Mouse (Mus musculus) cerebral cortex, adult 2 months (tissue): ENCODE results near the gene Myo7a.

Experiments used
- WGBS: fragments of 180-500 bp; shearing (Covaris S2); methylation state at CpG from one replicate; pipeline ENCODE4 v1.1.7; 2018; 5-methylcytosine and 5-hydroxymethylcytosine counted together

Myo7a gene

GRCm38 (mm10) chr7:98142648-98143047 lies 23.3 kb upstream of the Myo7a start:
- WGBS, result 90% methylated on average over 3 of the region's 3 CpGs

- WGBS, result 77% methylated on average over 8 of the region's 8 CpGs
Observed at GRCm38 (mm10) chr7:98142247-98142646, 22.9 kb upstream of the Myo7a start.

GRCm38 (mm10) chr7:98141206-98141605 lies 21.9 kb upstream of the Myo7a start:
- 81% methylated on average over 3 of the region's 3 CpGs for WGBS

- WGBS, result 53% methylated on average over 2 of the region's 2 CpGs
Observed at GRCm38 (mm10) chr7:98140597-98140996, 21.3 kb upstream of the Myo7a start.

GRCm38 (mm10) chr7:98139216-98139615 lies 19.9 kb upstream of the Myo7a start:
- WGBS, result 65% methylated on average over 9 of the region's 9 CpGs

GRCm38 (mm10) chr7:98137995-98138394 lies 18.7 kb upstream of the Myo7a start:
- WGBS, result 75% methylated on average over 2 of the region's 2 CpGs

GRCm38 (mm10) chr7:98137583-98137982 lies 18.3 kb upstream of the Myo7a start:
- WGBS, result 58% methylated on average over 3 of the region's 3 CpGs

GRCm38 (mm10) chr7:98131751-98132150 lies 12.4 kb upstream of the Myo7a start:
- WGBS, result 94% methylated on average over 8 of the region's 8 CpGs

GRCm38 (mm10) chr7:98125473-98125872 lies 6.1 kb upstream of the Myo7a start:
- 47% methylated on average over 5 of the region's 5 CpGs for WGBS

GRCm38 (mm10) chr7:98124701-98125100 lies 5.4 kb upstream of the Myo7a start:
- 69% methylated on average over 5 of the region's 5 CpGs for WGBS

GRCm38 (mm10) chr7:98121673-98122072 lies 2.3 kb upstream of the Myo7a start:
- WGBS, result 47% methylated on average over 8 of the region's 8 CpGs

GRCm38 (mm10) chr7:98121241-98121640 lies 1.9 kb upstream of the Myo7a start:
- WGBS, result 79% methylated on average over 3 of the region's 3 CpGs

GRCm38 (mm10) chr7:98120325-98120724 lies 1.0 kb upstream of the Myo7a start:
- 5% methylated on average over 7 of the region's 7 CpGs for WGBS

GRCm38 (mm10) chr7:98119961-98120232 lies 573 bp upstream of the Myo7a start:
- WGBS, result 44% methylated on average over 2 of the region's 2 CpGs

- WGBS, result 51% methylated on average over 11 of the region's 11 CpGs
Observed at GRCm38 (mm10) chr7:98117012-98117660, 2.2 kb downstream of the Myo7a start.

GRCm38 (mm10) chr7:98114656-98115055 lies 4.7 kb downstream of the Myo7a start:
- 76% methylated on average over 6 of the region's 6 CpGs for WGBS

GRCm38 (mm10) chr7:98111233-98111632 lies 8.1 kb downstream of the Myo7a start:
- 15% methylated on average over 25 of the region's 25 CpGs for WGBS

GRCm38 (mm10) chr7:98109771-98110170 lies 9.6 kb downstream of the Myo7a start:
- 54% methylated on average over 4 of the region's 4 CpGs for WGBS

GRCm38 (mm10) chr7:98108636-98109430 lies 10.5 kb downstream of the Myo7a start:
- WGBS, result 73% methylated on average over 16 of the region's 16 CpGs

GRCm38 (mm10) chr7:98106272-98106671 lies 13.1 kb downstream of the Myo7a start:
- 88% methylated on average over 7 of the region's 7 CpGs for WGBS

GRCm38 (mm10) chr7:98104481-98105435 lies 14.6 kb downstream of the Myo7a start:
- WGBS, result 65% methylated on average over 16 of the region's 16 CpGs

- WGBS, result 82% methylated on average over 5 of the region's 5 CpGs
Observed at GRCm38 (mm10) chr7:98103942-98104292, 15.4 kb downstream of the Myo7a start.
